Mouse (Mus musculus) heart, postnatal 36 days (tissue): ENCODE measurements at regions not wholly inside any gene's neighbourhood (a gene's known extent, or its start where the extent isn't known, plus 50 kb on each side); places are given as distances from the start of the nearest gene placed in this dataset.

ENCODE experiments used
- DNase-seq, 2 experiments: peaks; one replicate each; pipeline ENCODE4 v3.0.0; 2021 to 2022
- intact Hi-C: fragments of 180-260 bp; cut with DNase I; formaldehyde crosslinking; loops from one replicate; pipeline ENCODE4 v1.15.1; 2025

DNA sequence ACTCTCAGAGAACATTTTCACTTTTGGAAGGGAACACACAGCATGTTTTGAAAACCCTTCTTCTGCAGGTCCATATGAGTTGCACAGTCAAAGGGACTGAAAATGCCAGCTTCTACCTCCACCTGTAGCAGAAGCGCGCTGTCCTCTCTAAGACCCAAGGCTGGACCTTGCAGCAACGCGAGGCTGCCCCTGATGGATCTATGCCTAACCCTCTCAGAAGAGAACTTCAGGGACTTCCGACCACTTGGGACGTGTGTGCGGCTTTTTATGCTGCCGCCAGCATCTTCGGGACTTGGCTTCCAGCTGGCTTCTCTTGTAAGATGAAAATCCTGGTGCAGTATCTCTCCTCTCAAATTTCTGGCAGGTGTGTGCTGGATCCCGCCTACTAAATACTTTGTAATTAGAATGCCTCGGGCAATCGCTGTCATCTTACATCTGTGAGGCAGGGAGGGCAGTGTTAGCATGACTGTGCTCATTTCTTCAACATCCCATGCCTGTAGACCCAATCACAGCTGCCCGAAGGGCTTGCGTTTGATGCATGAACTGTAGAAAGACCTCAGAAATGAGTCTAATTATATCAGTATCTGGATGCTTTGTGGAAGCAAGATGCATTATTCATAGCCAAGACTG, 171.8 kb upstream of the Rnf219 start:
- DNase-seq, result no peak
- intact Hi-C loops, result no loop called here

DNA sequence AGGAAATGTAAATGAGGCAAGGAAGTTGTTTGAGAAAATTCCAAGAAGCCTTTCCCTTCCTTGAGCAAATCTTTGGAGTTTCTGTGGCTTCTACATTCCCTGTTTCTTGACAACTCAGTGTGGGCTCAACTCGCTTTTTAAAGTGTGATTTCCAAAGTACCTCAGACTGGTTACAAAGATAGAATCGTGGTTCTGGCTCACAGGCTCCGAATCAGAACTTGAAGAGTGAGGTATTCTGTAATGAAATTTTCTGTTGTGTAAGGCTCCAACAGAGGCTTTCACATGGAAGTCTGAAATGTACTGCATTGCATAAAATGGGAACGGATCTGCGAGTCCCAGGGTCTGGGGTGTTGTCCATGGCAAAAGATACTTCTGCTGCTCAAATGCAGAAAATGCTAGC, 170.2 kb upstream of the Rnf219 start:
- intact Hi-C loops, result no loop called here
- no peak for DNase-seq

DNA sequence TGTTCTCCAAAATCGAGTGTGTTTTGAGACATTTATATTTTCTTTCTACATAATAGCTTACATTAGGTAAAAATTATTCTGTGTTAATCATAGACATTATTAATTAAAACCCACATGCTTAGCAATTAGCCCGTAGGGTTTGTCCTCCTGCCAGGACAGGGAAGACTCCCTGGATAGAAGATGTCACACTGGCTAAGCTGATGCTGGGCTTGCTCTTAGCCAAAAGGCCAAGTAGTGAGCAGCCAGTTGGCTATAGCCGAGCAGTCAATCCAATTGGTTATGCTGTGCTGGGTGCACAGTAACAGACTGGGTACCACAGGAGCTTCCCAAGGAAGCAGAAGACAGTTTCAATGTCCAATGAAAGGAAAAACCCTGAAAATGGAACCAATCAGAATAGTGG, 166.0 kb upstream of the Rnf219 start:
- DNase-seq, result no peak
- intact Hi-C loops, result no loop called here

DNA sequence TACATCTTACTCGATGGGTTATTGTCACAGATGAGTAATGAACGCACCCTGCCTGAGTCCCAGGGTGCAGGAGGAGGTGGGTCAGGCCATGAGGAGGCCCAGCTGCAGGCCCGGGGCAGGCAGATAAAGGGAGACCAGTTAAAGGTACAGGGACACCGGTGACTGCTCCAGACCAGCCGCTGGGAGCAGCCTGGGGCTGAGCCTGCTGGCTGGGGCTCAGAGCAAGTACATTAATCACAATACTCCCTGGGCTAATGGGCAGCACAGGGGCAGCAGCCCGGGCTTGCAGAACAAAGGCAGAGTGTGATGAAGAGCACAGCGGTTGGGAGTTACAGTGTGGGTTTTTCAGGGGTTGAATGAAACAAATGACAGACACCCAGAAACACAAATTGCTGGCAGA, 154.4 kb upstream of the Rnf219 start:
- no peak for DNase-seq
- intact Hi-C loops, result no loop called here

DNA sequence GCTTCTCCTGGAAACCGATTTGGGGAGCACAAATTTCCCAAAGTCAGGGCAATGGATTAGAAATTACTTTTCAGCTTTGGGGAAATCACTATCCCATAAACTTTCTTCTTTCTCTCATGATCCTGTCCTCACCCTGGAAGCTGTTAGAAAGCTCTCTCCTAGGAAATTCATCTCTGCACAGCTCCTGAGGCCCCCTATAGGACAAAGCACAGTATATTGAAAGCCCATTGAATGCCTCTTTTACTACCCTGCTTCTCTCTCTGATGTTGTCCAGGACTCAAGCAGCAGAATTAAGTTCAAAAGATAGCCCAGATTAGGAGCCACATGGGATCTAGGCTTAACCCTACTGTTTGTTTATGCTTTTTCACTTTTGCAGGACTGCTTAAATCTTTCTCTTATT, 139.3 kb upstream of the Rnf219 start:
- intact Hi-C loops, result no loop called here
- DNase-seq, result no peak

DNA sequence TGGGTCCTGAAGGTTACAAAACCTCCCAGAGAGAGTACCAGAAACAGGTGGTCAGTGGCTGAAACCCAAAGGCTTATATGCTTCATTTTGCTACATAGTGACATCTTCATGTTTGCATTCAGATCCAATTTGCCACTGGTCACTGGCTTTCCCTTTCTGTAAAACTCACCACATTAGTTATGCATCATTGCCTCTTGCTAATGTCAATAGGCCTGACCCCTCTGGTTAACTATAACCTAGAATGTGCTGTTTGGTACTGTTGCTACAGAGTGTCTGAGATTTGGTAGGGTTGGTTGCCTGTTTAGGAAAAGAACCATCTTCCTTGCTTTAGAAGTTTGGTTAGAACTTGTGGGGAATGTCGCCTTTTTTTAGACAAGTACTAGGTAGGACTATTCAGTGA, 136.3 kb upstream of the Rnf219 start:
- intact Hi-C loops, result no loop called here
- DNase-seq, result no peak

DNA sequence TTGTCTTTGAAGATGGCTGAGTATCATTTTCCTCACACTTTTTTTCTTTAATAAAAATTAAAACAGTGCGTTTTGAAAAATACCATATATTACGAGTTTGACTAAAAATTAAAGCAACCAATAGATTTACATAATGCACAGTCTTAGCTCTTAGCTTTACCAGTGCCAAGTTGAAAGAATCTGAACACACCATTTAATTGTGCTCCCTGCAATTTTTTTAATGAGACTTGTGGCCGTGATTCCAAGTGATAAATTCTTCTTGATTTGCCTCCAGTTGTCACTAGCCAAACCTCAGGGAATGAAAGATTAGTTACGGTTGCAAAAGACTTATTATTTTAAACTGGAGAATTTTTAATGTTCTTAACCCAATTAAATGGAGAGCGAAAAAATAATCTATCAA, 127.5 kb upstream of the Rnf219 start:
- intact Hi-C loops, result no loop called here
- DNase-seq, result no peak

DNA sequence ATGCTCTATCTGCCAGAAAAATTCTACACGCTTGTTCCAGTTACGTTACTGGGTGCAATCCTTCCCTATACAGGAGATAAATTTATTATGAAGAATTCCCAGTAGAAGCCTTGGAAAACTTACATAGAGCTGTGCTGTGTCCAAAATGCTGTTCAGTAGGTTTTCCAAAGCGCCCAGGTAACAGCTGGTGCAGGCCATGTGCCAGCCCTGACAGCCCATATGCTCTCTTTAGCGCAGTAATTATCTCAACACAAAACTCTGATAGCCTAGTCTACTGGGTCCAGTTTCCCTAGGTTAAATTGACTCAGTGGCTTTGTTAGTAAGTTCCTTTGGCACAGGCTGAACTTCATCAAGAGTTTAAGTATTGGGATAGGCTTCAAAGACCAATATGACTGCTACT, 122.2 kb upstream of the Rnf219 start:
- no peak for DNase-seq
- intact Hi-C loops, result no loop called here

DNA sequence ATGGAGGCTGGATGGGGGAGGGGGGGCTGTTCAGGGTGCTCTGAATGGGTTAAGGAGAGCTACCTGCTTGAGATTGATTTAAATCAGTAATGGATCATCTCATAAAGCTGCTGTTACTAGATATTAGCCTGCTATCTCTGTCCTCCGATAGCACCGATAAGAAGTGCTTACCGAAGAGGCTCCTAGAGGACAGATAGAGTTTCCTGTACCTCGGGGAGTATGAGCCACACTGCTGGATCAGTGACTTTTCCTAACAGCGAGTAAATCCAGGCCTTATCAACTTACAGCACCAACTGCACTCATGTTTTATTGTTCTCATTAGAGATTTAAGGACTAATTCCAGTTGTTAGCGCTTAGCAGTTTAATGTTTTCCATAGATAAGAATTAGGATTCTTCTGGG, 120.3 kb upstream of the Rnf219 start:
- DNase-seq, result no peak
- intact Hi-C loops, result no loop called here

DNA sequence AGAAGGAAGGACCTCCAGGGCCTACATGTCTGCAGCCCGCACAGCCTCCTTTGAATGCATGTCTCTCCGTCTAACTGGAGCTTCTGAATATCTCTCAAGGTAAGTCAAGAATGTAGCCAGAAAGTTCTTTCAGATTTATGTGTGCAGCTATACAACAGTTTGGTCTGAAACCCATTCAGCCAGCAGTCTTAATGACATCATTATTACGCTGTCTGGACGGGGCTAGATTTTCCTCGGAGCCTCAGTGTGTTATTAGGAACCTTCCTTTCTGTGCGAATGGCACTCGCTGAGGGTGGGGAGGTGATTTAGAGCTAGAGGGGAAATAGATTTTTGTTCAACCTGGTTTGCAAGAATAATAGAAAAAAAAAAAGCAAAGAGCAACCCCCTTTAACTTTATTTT, 116.9 kb upstream of the Rnf219 start:
- no peak for DNase-seq
- intact Hi-C loops, result no loop called here

DNA sequence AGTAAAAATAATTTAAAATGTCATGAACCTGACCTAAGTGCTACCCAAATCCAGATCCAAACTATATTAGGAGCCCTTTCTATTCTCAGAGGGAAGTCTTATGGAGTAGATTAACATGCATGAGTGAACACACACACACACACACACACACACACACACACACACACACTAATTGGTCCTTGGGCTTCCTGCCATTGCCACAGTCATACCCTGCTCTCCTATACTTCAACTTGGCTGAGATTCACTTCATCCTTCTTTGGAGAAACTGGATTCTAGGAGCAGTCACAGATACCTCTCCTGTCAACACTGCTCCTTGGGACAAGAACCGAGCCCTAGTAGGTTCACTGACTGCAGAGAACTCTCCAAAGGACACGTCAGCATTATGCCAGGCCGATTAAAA, 89.0 kb upstream of the Rnf219 start:
- intact Hi-C loops, result loop anchor here (5.0 to 10.0 kb wide), 2 partner anchors 126 to 577 kb away; no protein-coding TSS in a partner anchor
- no peak for DNase-seq

DNA sequence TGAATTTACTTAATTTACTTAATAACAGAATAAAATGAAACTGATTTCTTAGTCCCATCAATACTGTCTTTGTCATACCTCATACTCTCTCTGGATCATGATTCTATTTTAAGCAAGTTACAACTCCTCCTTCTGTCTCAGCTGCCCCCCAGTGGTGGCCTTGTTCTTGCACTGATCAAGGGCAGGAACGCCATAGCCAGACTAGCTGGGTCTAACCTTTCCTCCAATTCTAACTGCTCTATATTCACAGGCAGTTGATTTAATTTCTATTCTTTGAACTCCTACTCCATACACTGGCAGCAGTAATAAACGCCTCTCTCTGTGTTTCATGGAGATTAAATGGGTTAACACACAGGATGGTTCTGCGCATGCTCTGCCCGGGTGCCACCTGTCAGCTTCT, 87.9 kb upstream of the Rnf219 start:
- intact Hi-C loops, result loop anchor here (5.0 to 10.0 kb wide), 2 partner anchors 127 to 576 kb away; no protein-coding TSS in a partner anchor
- peak; percentile 17 to 31 for DNase-seq

DNA sequence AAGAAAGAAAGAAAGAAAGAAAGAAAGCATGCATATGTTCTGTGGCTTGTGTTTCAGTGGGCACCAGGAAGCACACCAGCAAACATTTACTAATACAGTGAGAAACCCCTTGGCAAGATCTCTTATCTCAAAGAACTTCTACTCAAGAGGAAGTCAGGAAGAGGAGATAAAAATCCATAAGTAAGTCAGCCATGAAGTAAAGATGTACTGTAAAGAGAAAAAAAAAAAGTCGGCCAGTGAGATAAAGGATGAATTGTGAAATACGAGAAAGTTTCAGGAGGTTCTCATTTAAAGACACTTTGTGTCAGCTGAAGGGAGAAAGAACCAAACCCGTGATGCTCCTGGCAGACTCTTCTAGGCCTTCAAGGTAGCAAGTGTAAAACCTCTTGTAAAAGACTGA, 72.4 kb upstream of the Rnf219 start:
- DNase-seq, result no peak
- intact Hi-C loops, result no loop called here
